Mouse (Mus musculus): ENCODE measurements at regions not wholly inside any gene's neighbourhood (a gene's known extent, or its start where the extent isn't known, plus 50 kb on each side); places are given as distances from the start of the nearest gene placed in this dataset.
A peak's percentile ranks its signal among the peaks of the same experiment; 100 is the strongest.

DNA sequence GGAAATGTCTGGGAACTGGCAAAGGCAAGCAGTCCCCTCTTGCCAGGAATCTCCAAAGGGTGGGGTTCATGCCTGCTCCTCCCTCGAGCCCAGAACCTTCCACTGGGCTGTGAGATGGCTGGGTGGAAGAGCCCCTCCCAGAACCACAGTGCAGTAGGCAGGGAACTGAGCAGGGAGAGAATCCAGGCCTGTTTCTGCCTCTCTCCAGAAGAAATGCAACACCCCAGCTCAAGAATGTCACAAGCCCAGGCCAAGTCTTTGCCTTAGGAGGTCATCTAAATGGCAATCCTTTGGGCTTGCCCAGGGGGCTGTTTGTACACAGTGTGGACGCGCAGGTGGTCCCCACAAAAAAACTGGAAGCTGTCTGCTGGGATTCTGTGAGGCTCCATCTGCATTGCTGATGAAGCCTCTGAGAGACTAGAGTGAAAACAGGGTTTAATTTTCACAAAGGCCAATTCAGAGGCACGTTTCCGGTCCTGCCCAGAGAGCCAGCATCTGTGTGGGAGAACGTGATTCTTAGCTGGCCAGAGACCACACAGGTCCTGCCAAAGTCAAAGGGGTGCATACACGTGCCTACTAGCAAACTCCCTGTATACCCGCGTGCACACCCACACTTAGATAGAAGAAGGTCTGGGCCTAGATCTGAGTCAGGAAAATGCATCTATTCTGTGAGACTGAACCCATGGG lies 129.0 kb downstream of the Hmg20a start:
- DNase-seq (ENCODE audit: low spot score in 2 of 2), result peak in 1 of 2 experiments; percentile 35

DNA sequence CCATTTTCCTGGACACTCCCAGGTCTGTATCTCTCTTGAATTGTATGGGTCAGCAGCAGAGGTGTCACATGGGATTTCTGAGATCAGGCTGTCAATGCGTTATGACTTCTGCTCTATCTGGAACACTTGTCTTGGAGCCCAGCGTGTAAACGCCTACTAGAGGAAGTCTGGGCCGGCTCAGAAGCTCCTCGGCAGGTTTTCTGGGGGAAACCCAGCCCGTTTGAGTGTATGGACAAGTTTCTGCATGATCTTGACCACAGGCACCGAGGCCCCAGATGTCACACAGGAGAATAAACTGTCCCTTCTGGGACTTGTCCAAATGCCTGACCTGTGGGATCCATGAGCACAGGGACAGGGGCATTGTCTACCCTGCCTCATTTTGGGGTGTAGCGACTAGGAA lies 131.4 kb downstream of the Hmg20a start:
- no peak for DNase-seq (ENCODE audit: low spot score in 2 of 2)

DNA sequence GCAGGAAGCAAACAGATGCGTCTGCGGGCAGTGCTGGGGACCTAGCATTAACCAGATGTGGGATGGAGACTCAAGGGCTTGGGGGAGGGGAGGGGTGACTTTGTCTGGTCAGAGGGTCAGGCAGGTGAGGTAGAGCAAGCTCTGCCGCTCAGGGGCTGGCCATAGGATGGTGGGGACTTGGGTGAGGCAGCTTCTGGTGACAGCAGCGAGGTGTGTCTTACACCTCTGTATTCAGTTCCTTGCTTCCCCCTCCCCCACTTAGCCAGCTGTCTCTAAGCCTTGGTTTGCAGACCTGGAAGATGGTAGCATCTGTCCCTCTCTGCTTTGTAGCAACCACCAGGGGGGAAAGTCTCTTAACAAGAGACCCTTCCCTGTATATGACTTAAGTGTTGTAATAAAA lies 131.8 kb downstream of the Hmg20a start:
- no peak for DNase-seq (ENCODE audit: low spot score in 2 of 2)

DNA sequence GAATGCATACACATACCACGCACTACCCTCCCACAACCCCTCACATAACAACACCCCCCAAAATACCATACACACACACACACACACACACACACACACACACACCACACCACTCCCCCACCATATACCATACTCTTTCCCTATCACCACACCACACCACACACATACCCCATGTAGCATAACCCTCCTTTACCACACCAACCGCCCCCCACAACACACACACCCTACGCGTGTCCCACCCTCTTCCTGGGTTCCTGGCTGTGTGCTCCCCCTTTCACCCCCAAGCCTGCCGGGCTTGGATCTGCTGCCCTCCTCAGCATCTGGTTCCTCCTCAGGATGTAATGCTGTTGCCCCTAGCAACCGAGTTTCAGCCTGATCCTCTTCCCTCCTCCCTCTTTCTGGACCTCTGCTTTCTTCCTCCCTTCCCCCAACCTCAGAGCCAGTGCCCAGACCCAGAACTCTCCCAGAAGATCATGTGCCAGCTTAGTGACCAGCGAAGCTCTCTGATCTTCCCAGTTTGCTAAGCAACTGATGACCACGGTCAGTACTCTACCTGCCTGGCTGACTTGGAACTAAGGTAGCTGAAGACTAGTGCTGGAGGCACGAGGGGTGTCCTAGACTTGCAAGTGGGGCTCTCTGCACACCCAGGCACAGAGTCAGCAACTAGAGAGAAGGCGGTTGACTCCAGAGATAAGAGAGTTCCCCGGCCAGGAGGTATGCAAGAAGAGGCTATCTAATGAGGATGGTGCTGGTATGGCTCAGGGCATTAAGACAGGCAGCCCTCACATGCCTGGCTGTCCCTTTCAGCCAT lies 133.2 kb downstream of the Hmg20a start:
- peak; percentile 44 to 72 for DNase-seq (ENCODE audit: low spot score in 2 of 2)

DNA sequence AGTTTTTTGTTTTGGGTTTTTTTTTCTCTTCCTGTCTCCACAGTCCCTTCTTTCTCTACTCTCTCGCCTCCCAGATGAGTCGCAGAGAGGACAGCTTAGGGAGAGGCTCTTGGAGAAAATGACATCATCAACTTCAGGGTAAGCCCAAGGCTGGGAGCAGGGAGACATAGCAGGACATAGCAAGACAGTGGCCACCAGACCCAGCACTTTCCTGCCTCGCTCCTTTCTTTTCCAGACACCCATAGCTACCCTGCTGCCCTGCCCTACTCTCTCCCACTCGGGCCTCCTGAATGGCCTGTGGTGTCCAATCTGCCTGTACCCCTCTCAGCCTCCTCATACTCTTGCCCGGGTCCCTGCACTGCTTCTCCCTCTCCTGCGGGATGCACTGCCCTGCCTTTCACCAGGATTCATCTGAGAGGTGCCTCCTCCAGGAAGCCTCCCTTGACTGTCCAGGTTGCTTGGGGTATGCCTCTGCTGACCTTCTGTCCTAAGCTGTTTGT lies 133.8 kb downstream of the Hmg20a start:
- no peak for DNase-seq (ENCODE audit: low spot score in 2 of 2)

DNA sequence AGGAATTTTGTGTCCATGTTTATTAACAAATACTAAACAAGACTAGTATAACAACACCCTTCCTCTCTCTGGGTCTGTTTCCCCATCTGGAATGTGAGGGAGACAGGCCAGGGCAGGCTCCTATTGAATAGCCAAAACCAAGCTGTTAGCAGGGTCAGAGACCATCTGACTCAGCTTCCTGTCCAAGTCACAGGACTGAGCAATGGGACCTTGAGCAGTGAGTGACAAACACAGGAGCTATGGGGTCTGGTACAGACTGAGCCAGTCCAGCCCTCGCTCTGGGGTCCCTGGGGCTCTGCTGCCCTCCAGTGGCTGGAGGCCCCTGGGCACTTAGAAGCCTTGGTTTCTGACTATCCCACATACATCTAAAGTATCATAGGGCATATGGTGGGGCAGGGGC lies 134.4 kb downstream of the Hmg20a start:
- peak; percentile 66 to 79 for DNase-seq (ENCODE audit: low spot score in 2 of 2)

DNA sequence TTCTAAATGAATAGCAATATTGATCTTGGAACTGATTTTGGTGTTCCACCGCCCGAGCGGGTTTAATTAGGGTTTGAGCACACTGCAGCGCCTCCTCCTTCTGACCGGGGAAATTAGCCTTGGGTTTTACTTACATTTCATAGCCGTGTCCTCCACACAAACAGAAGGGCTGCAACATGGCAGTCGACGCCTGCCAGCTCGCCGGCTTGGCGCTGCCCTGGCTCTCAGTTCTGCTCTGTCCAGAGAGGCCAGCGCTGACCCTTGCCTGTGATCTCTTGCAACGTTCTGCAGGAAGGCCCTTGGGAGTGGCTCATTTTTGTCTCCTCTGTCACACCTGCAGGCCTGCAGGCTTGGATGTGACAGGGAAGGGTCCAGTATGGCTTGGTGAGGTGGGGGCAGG lies 135.2 kb downstream of the Hmg20a start:
- no peak for DNase-seq (ENCODE audit: low spot score in 2 of 2)

DNA sequence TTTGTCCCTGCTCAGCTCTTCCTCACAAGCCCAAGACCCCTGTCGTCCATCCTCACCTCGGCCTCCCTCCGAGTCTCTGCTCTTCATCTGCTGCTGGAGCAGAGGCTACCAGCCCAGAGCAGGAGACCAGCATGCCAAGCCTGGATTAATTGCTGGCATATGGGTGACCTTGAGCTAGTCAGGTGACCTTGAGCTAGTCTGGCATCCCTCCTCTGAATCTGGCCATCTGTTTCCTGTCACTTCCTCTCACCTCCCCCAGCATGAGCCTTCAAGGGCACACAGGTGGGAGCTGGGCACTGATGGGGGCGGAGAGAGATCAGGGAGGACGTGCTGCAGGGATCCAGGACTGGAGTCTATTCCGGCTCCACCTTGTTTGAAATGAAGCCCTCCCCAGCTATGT lies 135.7 kb downstream of the Hmg20a start:
- DNase-seq (ENCODE audit: low spot score in 2 of 2), result no peak

DNA sequence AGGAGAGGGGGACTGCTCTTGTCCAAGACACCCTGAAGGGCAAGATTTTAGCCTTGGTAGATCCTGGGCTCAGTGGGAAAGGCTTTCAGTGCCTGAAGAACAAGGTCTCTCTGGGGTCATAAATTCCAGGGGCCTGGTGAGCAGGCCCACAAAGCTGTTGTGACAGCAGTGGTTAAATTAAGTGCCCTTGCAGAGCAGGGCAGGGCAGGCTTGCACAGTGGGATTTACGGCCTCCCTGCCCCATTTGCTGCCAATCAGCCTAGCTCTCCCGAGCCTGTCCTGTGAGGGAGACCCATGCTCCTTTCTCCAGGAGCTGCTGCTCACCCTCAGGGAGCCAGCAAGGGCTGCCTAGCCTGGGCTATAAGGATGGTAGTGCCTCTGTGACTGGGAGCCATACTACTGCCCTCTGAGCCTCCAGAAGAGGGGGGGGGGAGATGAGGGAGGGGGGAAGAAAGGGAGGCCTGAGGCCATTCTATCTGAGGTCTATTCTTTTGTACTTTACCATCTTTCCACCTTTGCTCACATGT lies 141.3 kb downstream of the Hmg20a start:
- no peak for DNase-seq (ENCODE audit: low spot score in 2 of 2)

DNA sequence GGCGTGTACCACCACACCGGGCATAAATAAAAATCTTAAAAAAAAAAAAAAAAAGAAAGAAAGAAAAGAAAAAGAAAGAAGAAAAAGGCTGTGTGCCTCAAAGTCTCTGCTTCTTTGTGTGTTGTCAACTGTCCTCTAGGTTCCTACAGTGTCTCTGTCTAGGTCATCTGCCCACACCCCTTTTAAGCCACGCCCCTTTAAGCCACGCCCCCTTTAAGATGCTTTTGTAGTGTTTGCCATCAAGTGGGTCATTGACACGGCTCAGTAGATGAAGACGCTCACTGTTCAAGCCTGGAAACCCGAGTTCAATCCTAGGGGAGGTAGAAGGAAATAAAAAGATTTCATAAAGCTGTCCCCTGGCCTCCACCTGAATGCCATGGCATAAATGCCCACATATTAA lies 144.0 kb downstream of the Hmg20a start:
- DNase-seq (ENCODE audit: low spot score in 2 of 2), result no peak

DNA sequence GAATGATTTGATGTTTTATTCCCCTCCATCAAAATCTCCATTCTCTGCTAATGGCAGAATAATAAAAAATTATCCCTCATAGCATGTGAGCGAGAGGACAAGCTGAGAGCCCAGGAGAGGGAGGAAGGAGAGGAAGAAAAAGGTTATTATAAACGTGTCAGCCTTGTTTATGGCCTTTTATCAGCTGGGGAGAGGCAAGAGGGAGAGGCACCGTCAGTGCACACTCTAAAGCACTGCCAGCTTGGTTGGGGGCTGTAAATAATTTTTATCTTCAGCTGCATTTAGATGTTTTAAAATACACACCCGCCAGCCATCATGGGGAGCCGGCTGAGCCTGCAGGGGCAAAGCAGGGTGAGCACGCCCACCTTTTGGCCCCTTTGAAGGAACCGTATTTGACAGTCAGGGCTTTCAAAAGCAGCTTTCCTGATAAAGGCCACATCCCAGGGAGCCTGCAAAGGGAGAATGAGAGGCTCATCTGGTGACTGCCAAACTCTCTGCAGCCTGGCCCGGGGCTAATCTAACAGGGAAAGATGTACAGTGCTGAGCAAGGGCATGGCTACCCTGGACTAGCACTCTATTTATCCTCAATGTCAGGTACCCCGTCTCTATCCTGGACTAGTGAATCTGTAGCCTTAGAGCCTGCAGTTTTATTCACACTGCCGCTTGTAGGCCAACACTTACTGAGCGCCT lies 145.8 kb downstream of the Hmg20a start:
- no peak for DNase-seq (ENCODE audit: low spot score in 2 of 2)
